Mouse (Mus musculus) bone marrow macrophage, adult 2 months (primary cell): ENCODE data around the gene a.

ENCODE experiments used
- CTCF ChIP-seq: IDR thresholded peaks from 2 replicates; pipeline ENCODE4 v1.5.1; 2012; ENCODE audit warnings: low read depth, mild to moderate bottlenecking, low read length, moderate library complexity
- POLR2A ChIP-seq: IDR thresholded peaks from 2 replicates; pipeline ENCODE4 v1.6.1; 2012; ENCODE audit warnings: mild to moderate bottlenecking, low read depth, low read length, borderline replicate concordance

- no peak for TF ChIP-seq POLR2A
- no peak for TF ChIP-seq CTCF
Observed at GRCm38 (mm10) chr2:154949352-154949751, 158.2 kb downstream of the a start.
